Comparison of ENCODE assay signal across 1 mouse cellular context in the genomic region with DNA sequence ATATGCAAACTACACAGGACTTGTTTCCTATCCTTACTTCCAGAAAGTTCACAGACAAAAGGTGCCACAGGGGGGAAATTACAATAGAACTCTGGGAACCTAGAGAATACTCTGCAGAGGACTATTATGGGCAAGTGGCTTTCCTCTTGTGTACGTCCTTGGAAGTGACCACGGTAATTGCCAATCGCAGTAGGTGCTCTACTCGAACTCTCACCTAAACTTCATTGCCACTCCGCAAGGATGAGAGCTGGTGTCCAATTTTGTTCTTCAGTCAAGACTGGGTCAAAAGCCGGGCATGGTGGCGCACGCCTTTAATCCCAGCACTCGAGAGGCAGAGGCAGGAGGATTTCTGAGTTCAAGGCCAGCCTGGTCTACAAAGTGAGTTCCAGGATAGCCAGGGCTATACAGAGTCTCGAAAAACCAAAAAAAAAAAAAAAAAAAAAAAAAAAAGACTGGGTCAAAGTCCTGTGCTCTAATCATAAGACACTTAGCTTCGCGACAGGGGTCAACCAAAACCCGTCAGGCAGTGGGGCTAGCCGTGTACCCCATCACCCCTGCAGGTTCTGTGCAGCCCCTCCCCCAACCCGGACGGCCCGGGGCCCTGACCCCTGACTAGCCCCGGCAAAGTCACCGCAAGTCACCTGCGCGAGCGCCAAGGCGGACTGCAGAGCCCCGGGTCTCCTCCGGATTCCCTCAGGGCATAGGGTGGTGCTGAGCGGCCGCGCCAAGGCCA.
TF ChIP-seq lines count a peak whose summit lies in the region.

No protein-coding gene starts in this region.

TF ChIP-seq in CH12.LX, 34 proteins besides CTCF, POLR2A, EP300 and RAD21:
- TF ChIP-seq ZNF384 (IDR thresholded peaks at IDR 0.05; ENCODE audit: low read depth, low read length) (peak; percentile 60; the same call in 1 of the 2 replicates), TBP (conservative IDR thresholded peaks at IDR 0.05; ENCODE audit: low read depth, low read length) (0 out of 2 replicates have a peak, but pooled peaks have one; percentile 9), BHLHE40 (IDR thresholded peaks at IDR 0.05; ENCODE audit: low read depth, low read length) (0 out of 2 replicates have a peak, but pooled peaks have one; percentile 5), CHD2 (IDR thresholded peaks at IDR 0.05; ENCODE audit: low read length) (peak; percentile 23)
TF ChIP-seq in CH12.LX: peak in this region for 4; not testable (repeated sequence) for 30.
